Mouse (Mus musculus): ENCODE data around the gene Ucp2. TPM values are rescaled to one million over a fixed set of nuclear protein-coding genes. Genes with fewer than 3 reads are reported as not detected.

Gene Ucp2
- polyA plus RNA-seq, 1 experiment from 2014 or later, result 382 TPM

DNA sequence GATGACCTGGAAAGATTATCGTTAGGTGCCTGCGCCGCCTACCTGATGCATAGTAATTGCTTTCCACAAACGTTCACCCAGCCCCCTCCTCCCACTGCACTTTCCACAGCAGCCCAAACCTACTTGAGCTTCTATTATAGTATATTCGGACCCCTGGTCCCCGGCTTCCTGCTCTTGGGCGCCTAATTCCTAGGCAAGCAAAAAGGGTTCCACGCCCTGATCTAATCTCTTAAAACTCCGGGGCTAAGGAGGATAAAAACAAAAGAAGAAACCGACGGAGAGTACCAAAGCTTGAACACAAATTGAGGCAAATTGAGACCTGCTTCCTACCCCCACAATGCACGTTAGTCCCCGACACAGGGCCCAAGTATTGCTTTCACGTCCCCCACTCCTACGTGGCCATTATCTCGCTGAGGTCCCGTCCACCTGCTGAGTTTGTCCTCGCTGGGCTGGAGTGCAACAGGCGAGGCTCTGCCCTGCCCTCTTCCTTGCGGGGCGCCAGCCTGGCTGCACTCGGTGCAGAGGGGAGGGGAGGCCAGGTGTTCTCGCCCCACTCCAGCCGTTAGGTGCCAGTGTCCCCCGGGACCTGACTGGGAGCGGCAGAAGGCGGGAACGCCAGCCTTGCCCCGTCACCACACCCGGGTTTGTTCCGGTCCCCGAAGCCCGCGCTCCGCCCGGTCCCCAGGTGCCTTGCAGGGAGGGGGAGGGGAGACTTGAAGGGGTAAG is 583 bp upstream of the Ucp2 start:
- ATAC-seq, result peak; percentile 75
- Histone ChIP-seq H3K27ac (ENCODE audit: low read length) (peak overlapping the region; percentile 89), H3K27me3 (replicated peaks; ENCODE audit: control insufficient read depth, insufficient read depth, low read length) (no peaks in the 10 kb centered on the region), H3K36me3 (ENCODE audit: control insufficient read depth, insufficient read depth, low read length) (0 out of 2 replicates have a peak, but pooled peaks cover 2% of the 10 kb centered on the region), H3K4me1 (ENCODE audit: control insufficient read depth, insufficient read depth, low read length) (peaks cover 18% of the 10 kb centered on the region), H3K9me3 (ENCODE audit: control insufficient read depth, low read length) (no peaks in the 10 kb centered on the region), H3K4me2 (ENCODE audit: low read depth, low read length) (peak overlapping the region; percentile 89), H3K4me3 (ENCODE audit: low read length) (peak overlapping the region; percentile 52), H3K9ac (ENCODE audit: low read depth, low read length) (peak overlapping the region; percentile 78)
- 4% methylated on average over 33 of the region's 36 CpGs for WGBS

GRCm38 (mm10) chr7:100493484-100494414 is 612 bp downstream of the Ucp2 start:
- Histone ChIP-seq H3K9ac (ENCODE audit: low read depth, low read length) (peak overlapping the region; percentile 78), H3K4me3 (ENCODE audit: low read length) (peak overlapping the region; percentile 52), H3K9me3 (ENCODE audit: control insufficient read depth, low read length) (no peaks in the 10 kb centered on the region), H3K4me2 (ENCODE audit: low read depth, low read length) (peak overlapping the region; percentile 89), H3K27ac (ENCODE audit: low read length) (peak overlapping the region; percentile 89), H3K27me3 (replicated peaks; ENCODE audit: control insufficient read depth, insufficient read depth, low read length) (no peaks in the 10 kb centered on the region), H3K4me1 (ENCODE audit: control insufficient read depth, insufficient read depth, low read length) (peaks cover 18% of the 10 kb centered on the region), H3K36me3 (ENCODE audit: control insufficient read depth, insufficient read depth, low read length) (peaks cover 10% of the 10 kb centered on the region; the same call in 1 of the 2 replicates)
- WGBS, result 27% methylated on average over 19 of the region's 19 CpGs
- 0 out of 2 replicates have a peak, but pooled peaks have one; percentile 5 for ATAC-seq

GRCm38 (mm10) chr7:100494415-100494831 is 1.3 kb downstream of the Ucp2 start:
- no peak for ATAC-seq

DNA sequence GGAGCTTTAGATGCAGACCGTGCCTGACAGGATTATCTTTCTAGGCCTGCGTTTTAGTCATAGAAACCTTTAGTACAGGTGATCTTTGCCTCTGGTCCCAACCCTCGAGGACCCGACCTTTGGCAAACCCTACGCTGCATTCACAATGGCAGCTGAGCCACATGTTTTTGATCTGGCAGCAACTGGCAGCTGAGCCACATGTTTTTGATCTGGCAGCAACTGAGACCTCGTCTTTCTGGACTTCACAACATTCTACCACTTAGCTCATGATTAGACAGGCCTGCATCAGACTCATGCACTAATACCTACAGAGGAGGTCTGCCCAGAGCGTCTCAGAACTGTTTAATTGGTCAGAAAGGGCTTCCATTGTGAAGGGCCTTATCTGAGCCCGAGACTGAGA is 1.9 kb downstream of the Ucp2 start:
- peaks cover 18% of the 10 kb centered on the region; the same call in 1 of the 2 replicates for H3K36me3 ChIP-seq (ENCODE audit: control insufficient read depth, insufficient read depth, low read length)
- peak overlapping the region; percentile 89 for H3K27ac ChIP-seq (ENCODE audit: low read length)
- H3K9me3 ChIP-seq (ENCODE audit: control insufficient read depth, low read length), result no peaks in the 10 kb centered on the region
- peak overlapping the region; percentile 89 for H3K4me2 ChIP-seq (ENCODE audit: low read depth, low read length)
- ATAC-seq, result no peak
- H3K27me3 ChIP-seq (replicated peaks; ENCODE audit: control insufficient read depth, insufficient read depth, low read length), result no peaks in the 10 kb centered on the region
- H3K4me3 ChIP-seq (ENCODE audit: low read length), result peak overlapping the region; percentile 52
- peak overlapping the region; percentile 78 for H3K9ac ChIP-seq (ENCODE audit: low read depth, low read length)
- 38% methylated on average over 8 of the region's 8 CpGs for WGBS
- H3K4me1 ChIP-seq (ENCODE audit: control insufficient read depth, insufficient read depth, low read length), result peaks cover 18% of the 10 kb centered on the region

More at GRCm38 (mm10) chr7:100494415-100494831, 1.3 kb downstream of the Ucp2 start:
- WGBS, result 66% methylated on average over 7 of the region's 7 CpGs
- peak overlapping the region; percentile 52 for H3K4me3 ChIP-seq (ENCODE audit: low read length)
- peak overlapping the region; percentile 89 for H3K4me2 ChIP-seq (ENCODE audit: low read depth, low read length)
- no peaks in the 10 kb centered on the region for H3K9me3 ChIP-seq (ENCODE audit: control insufficient read depth, low read length)
- H3K27me3 ChIP-seq (replicated peaks; ENCODE audit: control insufficient read depth, insufficient read depth, low read length), result no peaks in the 10 kb centered on the region
- H3K27ac ChIP-seq (ENCODE audit: low read length), result peak overlapping the region; percentile 89
- H3K9ac ChIP-seq (ENCODE audit: low read depth, low read length), result peak overlapping the region; percentile 78
- H3K4me1 ChIP-seq (ENCODE audit: control insufficient read depth, insufficient read depth, low read length), result peaks cover 18% of the 10 kb centered on the region
- H3K36me3 ChIP-seq (ENCODE audit: control insufficient read depth, insufficient read depth, low read length), result peaks cover 14% of the 10 kb centered on the region; the same call in 1 of the 2 replicates

GRCm38 (mm10) chr7:100495581-100496251 is 2.6 kb downstream of the Ucp2 start:
- ATAC-seq, result peak; percentile 67

GRCm38 (mm10) chr7:100496371-100496770 is 3.2 kb downstream of the Ucp2 start:
- Histone ChIP-seq H3K27me3 (replicated peaks; ENCODE audit: control insufficient read depth, insufficient read depth, low read length) (no peaks in the 10 kb centered on the region), H3K4me3 (ENCODE audit: low read length) (peak overlapping the region; percentile 52), H3K9ac (ENCODE audit: low read depth, low read length) (peak overlapping the region; percentile 78), H3K4me1 (ENCODE audit: control insufficient read depth, insufficient read depth, low read length) (peaks cover 18% of the 10 kb centered on the region), H3K27ac (ENCODE audit: low read length) (peak overlapping the region; percentile 89; the same call in 1 of the 2 replicates), H3K36me3 (ENCODE audit: control insufficient read depth, insufficient read depth, low read length) (peaks cover 18% of the 10 kb centered on the region; the same call in 1 of the 2 replicates), H3K4me2 (ENCODE audit: low read depth, low read length) (peak overlapping the region; percentile 89), H3K9me3 (ENCODE audit: control insufficient read depth, low read length) (no peaks in the 10 kb centered on the region)
- 68% methylated on average over 6 of the region's 6 CpGs for WGBS
- ATAC-seq, result no peak

More at GRCm38 (mm10) chr7:100495581-100496251, 2.6 kb downstream of the Ucp2 start:
- peaks cover 18% of the 10 kb centered on the region for H3K4me1 ChIP-seq (ENCODE audit: control insufficient read depth, insufficient read depth, low read length)
- peak overlapping the region; percentile 52 for H3K4me3 ChIP-seq (ENCODE audit: low read length)
- peaks cover 18% of the 10 kb centered on the region; the same call in 1 of the 2 replicates for H3K36me3 ChIP-seq (ENCODE audit: control insufficient read depth, insufficient read depth, low read length)
- H3K9ac ChIP-seq (ENCODE audit: low read depth, low read length), result peak overlapping the region; percentile 78
- no peaks in the 10 kb centered on the region for H3K27me3 ChIP-seq (replicated peaks; ENCODE audit: control insufficient read depth, insufficient read depth, low read length)
- 21% methylated on average over 11 of the region's 11 CpGs for WGBS
- peak overlapping the region; percentile 89 for H3K4me2 ChIP-seq (ENCODE audit: low read depth, low read length)
- peak overlapping the region; percentile 89 for H3K27ac ChIP-seq (ENCODE audit: low read length)
- no peaks in the 10 kb centered on the region for H3K9me3 ChIP-seq (ENCODE audit: control insufficient read depth, low read length)

GRCm38 (mm10) chr7:100496791-100497190 is 3.7 kb downstream of the Ucp2 start:
- Histone ChIP-seq H3K9ac (ENCODE audit: low read depth, low read length) (peak overlapping the region; percentile 78; the same call in 1 of the 2 replicates), H3K4me2 (ENCODE audit: low read depth, low read length) (no peak overlapping the region), H3K4me3 (ENCODE audit: low read length) (no peak overlapping the region), H3K27me3 (replicated peaks; ENCODE audit: control insufficient read depth, insufficient read depth, low read length) (no peaks in the 10 kb centered on the region), H3K9me3 (ENCODE audit: control insufficient read depth, low read length) (no peaks in the 10 kb centered on the region), H3K27ac (ENCODE audit: low read length) (no peak overlapping the region), H3K4me1 (ENCODE audit: control insufficient read depth, insufficient read depth, low read length) (peaks cover 18% of the 10 kb centered on the region), H3K36me3 (ENCODE audit: control insufficient read depth, insufficient read depth, low read length) (peaks cover 18% of the 10 kb centered on the region; the same call in 1 of the 2 replicates)
- WGBS, result 94% methylated on average over 9 of the region's 9 CpGs
- ATAC-seq, result no peak

DNA sequence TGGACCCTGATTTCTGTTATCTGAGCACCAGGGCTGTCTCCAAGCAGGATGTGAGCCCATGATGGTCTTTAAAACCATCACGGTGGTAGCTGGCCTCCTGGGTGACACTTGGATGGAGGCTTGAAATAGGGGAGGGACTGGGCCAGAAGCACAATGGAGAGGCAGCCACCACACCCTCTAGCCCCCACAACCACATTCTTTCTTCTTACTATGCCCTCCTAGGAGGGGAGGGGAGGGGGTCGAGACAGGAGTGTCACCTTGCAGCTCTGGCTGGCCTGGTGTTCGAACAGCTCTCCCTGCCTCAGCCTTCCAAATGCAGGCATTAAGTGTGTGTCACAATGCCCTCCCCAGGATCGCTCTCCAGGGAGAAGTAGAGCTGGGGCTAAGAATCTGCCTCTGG is 4.3 kb downstream of the Ucp2 start:
- H3K4me2 ChIP-seq (ENCODE audit: low read depth, low read length), result no peak overlapping the region
- no peak overlapping the region for H3K9ac ChIP-seq (ENCODE audit: low read depth, low read length)
- 71% methylated on average over 4 of the region's 4 CpGs for WGBS

More for the DNA sequence above, 4.3 kb downstream of the Ucp2 start:
- Histone ChIP-seq H3K27me3 (replicated peaks; ENCODE audit: control insufficient read depth, insufficient read depth, low read length) (no peaks in the 10 kb centered on the region), H3K4me3 (ENCODE audit: low read length) (no peak overlapping the region), H3K36me3 (ENCODE audit: control insufficient read depth, insufficient read depth, low read length) (peaks cover 18% of the 10 kb centered on the region; the same call in 1 of the 2 replicates), H3K9me3 (ENCODE audit: control insufficient read depth, low read length) (no peaks in the 10 kb centered on the region), H3K4me1 (ENCODE audit: control insufficient read depth, insufficient read depth, low read length) (peaks cover 21% of the 10 kb centered on the region), H3K27ac (ENCODE audit: low read length) (no peak overlapping the region)
- ATAC-seq, result no peak

Data from intestine, embryonic 16.5 days (tissue).